ENCODE assay signal across 12 mouse cellular contexts in genomic region chr12:39736097-39736920, GRCm38 (mm10).
DNase-seq lines count a peak whose midpoint lies in the region; ATAC-seq lines count a peak whose summit lies in the region.
"Had no signal": no experiment of that assay in that cellular context is flagged by ENCODE, and none has a peak within 500 bp of the region (broad histone marks: within the 10 kb centered on the region; RNA-seq: fewer than 3 reads in every experiment).

No protein-coding gene starts in this region.

- no peaks in the 10 kb centered on the region for H3K36me3 ChIP-seq in hindbrain, embryonic 14.5 days (replicated peaks; ENCODE audit: control insufficient read depth, insufficient read depth)
- no peaks in the 10 kb centered on the region for H3K36me3 ChIP-seq in midbrain, embryonic 14.5 days (ENCODE audit: control insufficient read depth, insufficient read depth, low read length)

- no peaks in the 10 kb centered on the region for H3K9me3 ChIP-seq in hindbrain, embryonic 14.5 days (ENCODE audit: control insufficient read depth, low read length)
- no peaks in the 10 kb centered on the region for H3K9me3 ChIP-seq in midbrain, embryonic 14.5 days (ENCODE audit: control insufficient read depth, low read length)

- ATAC-seq in CD4-positive, CD25-positive, alpha-beta regulatory T cell, adult 4 months, result peak; percentile 43
- peak; percentile 77; the same call in 1 of the 2 replicates for ATAC-seq in hindbrain, embryonic 14.5 days (ENCODE audit: low FRiP score)
- peak; percentile 50; the same call in 1 of the 2 replicates for ATAC-seq in midbrain, embryonic 14.5 days (ENCODE audit: low FRiP score, low TSS enrichment)

- peak overlapping the region; percentile 11; the same call in 1 of the 2 replicates for H3K4me2 ChIP-seq in hindbrain, embryonic 14.5 days (replicated peaks)
- peak overlapping the region; percentile 19 for H3K4me2 ChIP-seq in midbrain, embryonic 14.5 days (ENCODE audit: low read length)

- H3K4me3 ChIP-seq in hindbrain, embryonic 14.5 days (replicated peaks; ENCODE audit: low read length), result no peak overlapping the region
- no peak overlapping the region for H3K4me3 ChIP-seq in midbrain, embryonic 14.5 days (replicated peaks; ENCODE audit: low read depth, low read length)

- 24% methylated on average over 9 of the region's 9 CpGs for WGBS in hindbrain, embryonic 14.5 days
- 28% methylated on average over 9 of the region's 9 CpGs for WGBS in midbrain, embryonic 14.5 days

- peaks cover 10% of the 10 kb centered on the region; the same call in 1 of the 2 replicates for H3K4me1 ChIP-seq in hindbrain, embryonic 14.5 days (replicated peaks; ENCODE audit: control insufficient read depth, insufficient read depth, low read length)
- peaks cover 14% of the 10 kb centered on the region for H3K4me1 ChIP-seq in midbrain, embryonic 14.5 days (ENCODE audit: control insufficient read depth, insufficient read depth, low read length)

- peak overlapping the region; percentile 34; the same call in 1 of the 2 replicates for H3K27ac ChIP-seq in hindbrain, embryonic 14.5 days
- peak overlapping the region; percentile 62 for H3K27ac ChIP-seq in midbrain, embryonic 14.5 days (replicated peaks; ENCODE audit: low read depth, low read length)

- DNase-seq in MN1 (ENCODE audit: low spot score), result peak; percentile 20
- DNase-seq in hindbrain, embryonic 14.5 days (ENCODE audit: low spot score), result peak; percentile 66
- peak; percentile 67 for DNase-seq in midbrain, embryonic 14.5 days
- no peak for DNase-seq in layer of hippocampus, adult 9-11 months
- DNase-seq in lung, postnatal 36 days, result no peak
- DNase-seq in cerebellum, adult 18-20 months, result no peak
- DNase-seq: heart, adult 11 months; heart, postnatal 36 days; kidney, postnatal 10 days; right cerebral cortex, adult 18-20 months; thymus, postnatal 4 days had no signal

- no peak overlapping the region for H3K9ac ChIP-seq in hindbrain, embryonic 14.5 days
- H3K9ac ChIP-seq in midbrain, embryonic 14.5 days (replicated peaks; ENCODE audit: low read length), result no peak overlapping the region

- no peaks in the 10 kb centered on the region for H3K27me3 ChIP-seq in hindbrain, embryonic 14.5 days (ENCODE audit: control insufficient read depth, insufficient read depth, low read length)
- no peaks in the 10 kb centered on the region for H3K27me3 ChIP-seq in midbrain, embryonic 14.5 days (ENCODE audit: control insufficient read depth, insufficient read depth, low read length)

Comparison
In these comparisons a context has a peak if more than half of its experiments do, and no peak if none do; other contexts are left out.
1. DNase-seq: peak in MN1 (single experiment), hindbrain, embryonic 14.5 days (single experiment) and midbrain, embryonic 14.5 days (single experiment); none in layer of hippocampus, adult 9-11 months (single experiment), lung, postnatal 36 days (single experiment) and cerebellum, adult 18-20 months (0 of 2).
2. Peak in every context shown above with its lines, with median percentiles within 50 percentile points of each other: ATAC-seq.